Mouse (Mus musculus) left cerebral cortex, postnatal 36 days (tissue): ENCODE measurements around the gene Rccd1. TPM values are rescaled to one million over a fixed set of nuclear protein-coding genes. Genes with fewer than 3 reads are reported as not detected.
"Not testable (repeated sequence)": the region's sequence is repeated elsewhere in the genome, so short reads cannot be mapped to it uniquely, and the experiment has no call there.

ENCODE experiments used
- DNase-seq, 2 experiments: peaks; one replicate each; pipeline ENCODE4 v3.0.0; 2021 to 2022; ENCODE audit warnings: low spot score in 2 of 2, mixed read lengths in 1 of 2
- intact Hi-C: fragments of 180-260 bp; cut with DNase I; formaldehyde crosslinking; loops from one replicate; pipeline ENCODE4 v1.15.1; 2025
- total RNA-seq, 2 experiments: library from RNA; stranded (reverse); gene quantifications; 2 replicates each; pipeline ENCODE4 v1.2.3; 2021

Gene Rccd1
- total RNA-seq, 2 experiments from 2014 or later, result 13.1 to 17.1 TPM

- no peak for DNase-seq
Measured at GRCm38 (mm10) chr7:80347670-80348586, 23.7 kb upstream of the Rccd1 start.

GRCm38 (mm10) chr7:80346830-80347229 is 22.6 kb upstream of the Rccd1 start:
- no peak for DNase-seq
- intact Hi-C loops, result no loop called here

More at GRCm38 (mm10) chr7:80347670-80348586, 23.7 kb upstream of the Rccd1 start:
- intact Hi-C loops, result no loop called here

GRCm38 (mm10) chr7:80346173-80346572 is 21.9 kb upstream of the Rccd1 start:
- DNase-seq, result no peak
- intact Hi-C loops, result no loop called here

- DNase-seq, result no peak
- intact Hi-C loops, result no loop called here
Measured at GRCm38 (mm10) chr7:80343270-80344018, 19.2 kb upstream of the Rccd1 start.

- peak; percentile 93 to 96 for DNase-seq
- intact Hi-C loops, result no loop called here
Measured at GRCm38 (mm10) chr7:80342858-80343257, 18.6 kb upstream of the Rccd1 start, which contains the start of gene Hddc3. Gene Hddc3 (plus strand): TSS chr7:80343104.

- intact Hi-C loops, result no loop called here
- no peak for DNase-seq
Measured at GRCm38 (mm10) chr7:80341793-80342192, 17.5 kb upstream of the Rccd1 start.

- peak; percentile 59 to 62 for DNase-seq
- intact Hi-C loops, result loop anchor here (1.0 kb wide), 1 partner anchor 30 kb away; no protein-coding TSS in a partner anchor
Measured at GRCm38 (mm10) chr7:80340793-80341192, 16.5 kb upstream of the Rccd1 start, which contains the start of gene Unc45a. Gene Unc45a (minus strand): TSS chr7:80341005.

- intact Hi-C loops, result loop anchor here (1.0 kb wide), 1 partner anchor 30 kb away; no protein-coding TSS in a partner anchor
- DNase-seq, result peak; percentile 97 to 98
Measured at GRCm38 (mm10) chr7:80339793-80340628, 15.8 kb upstream of the Rccd1 start.

GRCm38 (mm10) chr7:80339371-80339770 is 15.1 kb upstream of the Rccd1 start:
- intact Hi-C loops, result no loop called here
- peak in 1 of 2 experiments; percentile 42 for DNase-seq

- no peak for DNase-seq
- intact Hi-C loops, result no loop called here
Measured at GRCm38 (mm10) chr7:80336932-80337331, 12.7 kb upstream of the Rccd1 start.

- no peak for DNase-seq
- intact Hi-C loops, result no loop called here
Measured at GRCm38 (mm10) chr7:80334848-80335247, 10.6 kb upstream of the Rccd1 start.

GRCm38 (mm10) chr7:80331433-80331832 is 7.2 kb upstream of the Rccd1 start:
- no peak for DNase-seq
- intact Hi-C loops, result no loop called here

- intact Hi-C loops, result no loop called here
Measured at GRCm38 (mm10) chr7:80330278-80330677, 6.0 kb upstream of the Rccd1 start.

GRCm38 (mm10) chr7:80326076-80326475 is 1.8 kb upstream of the Rccd1 start:
- intact Hi-C loops, result no loop called here
- no peak for DNase-seq

More at GRCm38 (mm10) chr7:80330278-80330677, 6.0 kb upstream of the Rccd1 start:
- no peak for DNase-seq

- intact Hi-C loops, result no loop called here
- no peak for DNase-seq
Measured at GRCm38 (mm10) chr7:80325292-80325868, 1.1 kb upstream of the Rccd1 start.

GRCm38 (mm10) chr7:80324816-80325119 is 514 bp upstream of the Rccd1 start:
- intact Hi-C loops, result not testable (repeated sequence)

GRCm38 (mm10) chr7:80323336-80323735 is 918 bp downstream of the Rccd1 start:
- no peak for DNase-seq
- intact Hi-C loops, result no loop called here

More at GRCm38 (mm10) chr7:80324816-80325119, 514 bp upstream of the Rccd1 start:
- DNase-seq, result not testable (repeated sequence)

GRCm38 (mm10) chr7:80319846-80320496 is 4.3 kb downstream of the Rccd1 start:
- intact Hi-C loops, result no loop called here
- no peak for DNase-seq

- no peak for DNase-seq
- intact Hi-C loops, result no loop called here
Measured at GRCm38 (mm10) chr7:80318670-80319069, 5.6 kb downstream of the Rccd1 start.
